Mouse (Mus musculus) megakaryocyte, embryonic 14.5 days (primary cell): Measurements from ENCODE around the gene Xpa.

Source experiments
- FLI1 ChIP-seq: IDR thresholded peaks from 2 replicates; pipeline ENCODE4 v1.6.1; 2012; ENCODE audit warnings: low read length, inconsistent platforms, mixed read lengths
- GATA1 ChIP-seq: IDR thresholded peaks from 3 replicates; pipeline ENCODE4 v1.6.1; 2012; ENCODE audit warnings: mixed read lengths, low read length, inconsistent platforms, borderline replicate concordance

DNA sequence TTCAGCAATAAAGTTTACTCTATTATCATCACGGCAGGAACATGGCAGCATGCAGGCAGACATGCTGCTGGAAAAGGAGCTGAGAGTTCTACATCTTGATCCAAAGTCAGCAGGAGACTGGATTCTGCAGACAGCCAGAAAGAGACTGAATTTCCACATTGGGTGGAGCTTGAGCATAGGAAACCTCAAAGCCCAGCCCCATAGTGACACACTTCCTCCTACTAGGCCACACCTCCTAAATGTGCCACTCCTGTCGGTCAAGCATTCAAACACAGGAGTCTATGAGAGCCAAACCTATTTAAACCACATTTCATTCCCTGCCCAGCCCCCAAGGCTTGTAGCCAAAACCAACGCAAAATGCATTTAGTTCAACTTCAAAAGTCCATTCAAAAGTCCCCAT, 9.6 kb downstream of the Xpa start:
- TF ChIP-seq FLI1: no peak
- TF ChIP-seq GATA1: no peak
